Mouse (Mus musculus): Measurements from ENCODE around the gene Gm10134. TPM values are rescaled to one million over a fixed set of nuclear protein-coding genes. Genes with fewer than 3 reads are reported as not detected.

Gm10134 gene
- polyA plus RNA-seq, 1 experiment from 2014 or later = 1.2 TPM

DNA sequence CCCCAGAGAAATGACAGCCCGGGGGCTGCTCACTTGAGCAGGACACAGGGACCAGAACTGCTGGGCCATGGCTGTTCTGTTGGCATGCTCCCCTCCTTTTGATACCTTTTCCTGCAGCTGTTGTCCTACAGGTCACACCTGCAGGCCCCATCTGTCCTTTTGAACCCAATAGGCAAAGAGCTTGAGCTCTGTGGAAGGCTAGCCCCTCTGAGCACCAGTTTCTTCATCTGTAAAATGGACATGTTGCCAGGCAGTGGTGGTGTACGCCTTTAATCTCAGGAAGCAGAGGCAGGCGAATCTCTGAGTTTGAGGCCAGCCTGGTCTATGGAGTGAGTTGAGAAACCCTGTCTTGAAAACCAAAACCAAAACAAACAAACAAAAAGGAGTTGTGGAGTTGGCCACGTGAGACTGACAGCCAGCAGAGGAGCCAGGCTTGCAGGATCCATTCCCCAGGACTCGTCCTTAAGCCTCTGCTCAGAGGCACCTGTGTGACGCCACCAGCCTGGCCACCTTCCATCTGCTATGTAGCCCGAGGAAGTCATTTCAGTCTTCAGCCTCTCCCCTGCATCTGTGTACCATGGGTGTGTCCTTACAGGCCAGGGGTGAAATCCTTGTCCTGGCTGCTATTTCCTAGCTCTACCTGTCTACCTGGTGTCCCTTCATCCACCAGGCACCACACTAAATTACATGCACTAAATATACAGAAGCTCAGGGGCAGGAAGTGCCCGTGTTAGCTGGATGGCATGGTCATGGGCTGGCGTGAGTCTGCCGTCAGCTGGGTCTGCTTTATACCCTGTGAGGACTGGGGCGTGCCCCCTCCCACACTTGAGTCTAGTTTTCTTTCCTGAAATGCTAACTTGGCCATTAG lies 31.1 kb downstream of the Gm10134 start:
- no peak overlapping the region for H3K4me2 ChIP-seq
- H3K9me3 ChIP-seq (ENCODE audit: low read depth, low read length) = no peaks in the 10 kb centered on the region
- H3K4me3 ChIP-seq (ENCODE audit: low read depth, low read length) = no peak overlapping the region
- no peak for DNase-seq
- H3K4me1 ChIP-seq (ENCODE audit: insufficient read depth) = peaks cover 36% of the 10 kb centered on the region
- H3K27ac ChIP-seq (ENCODE audit: low read depth) = peak overlapping the region; percentile 27; the same call in 1 of the 2 replicates
- no peak for ATAC-seq (ENCODE audit: insufficient read depth)
- no peak for TF ChIP-seq CTCF (IDR thresholded peaks at IDR 0.05; ENCODE audit: low read depth)
- 66% methylated on average over 11 of the region's 11 CpGs for WGBS
- H3K36me3 ChIP-seq (ENCODE audit: insufficient read depth) = peaks cover under 1% of the 10 kb centered on the region; the same call in 1 of the 2 replicates
- H3K9ac ChIP-seq = no peak overlapping the region
- H3K27me3 ChIP-seq (ENCODE audit: insufficient read depth, low read length) = no peaks in the 10 kb centered on the region

- ATAC-seq (ENCODE audit: insufficient read depth) (no peak), DNase-seq (no peak)
- no peak overlapping the region for H3K27ac ChIP-seq (ENCODE audit: low read depth)
- peaks cover 36% of the 10 kb centered on the region for H3K4me1 ChIP-seq (ENCODE audit: insufficient read depth)
- no peak overlapping the region for H3K4me3 ChIP-seq (ENCODE audit: low read depth, low read length)
- TF ChIP-seq CTCF (IDR thresholded peaks at IDR 0.05; ENCODE audit: low read depth) = no peak
- peaks cover 6% of the 10 kb centered on the region for H3K36me3 ChIP-seq (ENCODE audit: insufficient read depth)
- H3K27me3 ChIP-seq (ENCODE audit: insufficient read depth, low read length) = no peaks in the 10 kb centered on the region
- WGBS = 30% methylated on average over 4 of the region's 4 CpGs
- H3K9me3 ChIP-seq (ENCODE audit: low read depth, low read length) = no peaks in the 10 kb centered on the region
- H3K4me2 ChIP-seq = no peak overlapping the region
- no peak overlapping the region for H3K9ac ChIP-seq
Measured at GRCm38 (mm10) chr2:28537634-28537920, 31.7 kb downstream of the Gm10134 start.

GRCm38 (mm10) chr2:28537995-28538816 lies 32.3 kb downstream of the Gm10134 start:
- Histone ChIP-seq H3K27ac (ENCODE audit: low read depth) (peak overlapping the region; percentile 67; the same call in 1 of the 2 replicates), H3K9ac (no peak overlapping the region)

GRCm38 (mm10) chr2:28538817-28539128 lies 32.9 kb downstream of the Gm10134 start:
- Histone ChIP-seq H3K9me3 (ENCODE audit: low read depth, low read length) (no peaks in the 10 kb centered on the region), H3K4me3 (ENCODE audit: low read depth, low read length) (no peak overlapping the region), H3K4me1 (ENCODE audit: insufficient read depth) (peaks cover 28% of the 10 kb centered on the region), H3K36me3 (ENCODE audit: insufficient read depth) (peaks cover 16% of the 10 kb centered on the region), H3K9ac (peak overlapping the region; percentile 22; the same call in 1 of the 2 replicates), H3K27me3 (ENCODE audit: insufficient read depth, low read length) (no peaks in the 10 kb centered on the region), H3K27ac (ENCODE audit: low read depth) (peak overlapping the region; percentile 67; the same call in 1 of the 2 replicates), H3K4me2 (0 out of 2 replicates have a peak overlapping the region, but pooled peaks have one; percentile 7)
- no peak for TF ChIP-seq CTCF (IDR thresholded peaks at IDR 0.05; ENCODE audit: low read depth)
- 27% methylated on average over 1 of the region's 1 CpGs for WGBS
- ATAC-seq (ENCODE audit: insufficient read depth) (no peak; the same call in 1 of the 2 replicates), DNase-seq (no peak)

More at GRCm38 (mm10) chr2:28537995-28538816, 32.3 kb downstream of the Gm10134 start:
- no peaks in the 10 kb centered on the region for H3K27me3 ChIP-seq (ENCODE audit: insufficient read depth, low read length)
- DNase-seq = no peak
- peaks cover 11% of the 10 kb centered on the region for H3K36me3 ChIP-seq (ENCODE audit: insufficient read depth)
- peaks cover 30% of the 10 kb centered on the region for H3K4me1 ChIP-seq (ENCODE audit: insufficient read depth)
- H3K4me2 ChIP-seq = no peak overlapping the region
- no peak for ATAC-seq (ENCODE audit: insufficient read depth)
- no peak overlapping the region for H3K4me3 ChIP-seq (ENCODE audit: low read depth, low read length)
- H3K9me3 ChIP-seq (ENCODE audit: low read depth, low read length) = no peaks in the 10 kb centered on the region
- 73% methylated on average over 8 of the region's 8 CpGs for WGBS
- no peak for TF ChIP-seq CTCF (IDR thresholded peaks at IDR 0.05; ENCODE audit: low read depth)

- peak; percentile 65 for ATAC-seq (ENCODE audit: insufficient read depth)
- DNase-seq = peak; percentile 79
- H3K9ac ChIP-seq = peak overlapping the region; percentile 22; the same call in 1 of the 2 replicates
Measured at GRCm38 (mm10) chr2:28539206-28539605, 33.3 kb downstream of the Gm10134 start.

DNA sequence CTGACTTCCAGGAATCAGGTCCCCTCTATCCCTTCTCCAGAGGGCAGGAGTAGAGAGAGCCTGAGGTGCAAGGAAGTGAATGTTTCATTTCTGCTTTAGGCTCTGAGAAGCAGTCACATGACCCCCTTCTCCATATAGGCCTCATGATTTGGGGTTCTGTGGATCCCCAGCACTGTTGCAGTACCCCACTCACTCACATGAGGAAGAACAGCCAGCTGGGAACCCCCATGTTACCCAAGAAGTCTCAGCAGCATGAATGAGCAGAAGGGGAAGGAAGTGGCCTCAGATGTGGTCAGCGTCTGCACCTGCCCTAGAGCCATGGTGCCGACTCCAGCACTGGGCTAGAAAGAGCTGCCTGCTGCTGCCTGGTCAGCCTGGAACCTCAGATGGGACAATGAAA lies 34.1 kb downstream of the Gm10134 start:
- DNase-seq = no peak
- no peak overlapping the region; the same call in 1 of the 2 replicates for H3K9ac ChIP-seq
- peak overlapping the region; percentile 67; the same call in 1 of the 2 replicates for H3K27ac ChIP-seq (ENCODE audit: low read depth)
- no peak overlapping the region for H3K4me2 ChIP-seq
- peaks cover 26% of the 10 kb centered on the region for H3K4me1 ChIP-seq (ENCODE audit: insufficient read depth)
- WGBS = 78% methylated on average over 2 of the region's 2 CpGs
- peaks cover 28% of the 10 kb centered on the region for H3K36me3 ChIP-seq (ENCODE audit: insufficient read depth)
- no peak overlapping the region for H3K4me3 ChIP-seq (ENCODE audit: low read depth, low read length)
- no peaks in the 10 kb centered on the region for H3K27me3 ChIP-seq (ENCODE audit: insufficient read depth, low read length)
- no peak for ATAC-seq (ENCODE audit: insufficient read depth)
- TF ChIP-seq CTCF (IDR thresholded peaks at IDR 0.05; ENCODE audit: low read depth) = no peak
- H3K9me3 ChIP-seq (ENCODE audit: low read depth, low read length) = no peaks in the 10 kb centered on the region

More at GRCm38 (mm10) chr2:28539206-28539605, 33.3 kb downstream of the Gm10134 start:
- Histone ChIP-seq H3K4me2 (peak overlapping the region; percentile 25; the same call in 1 of the 2 replicates), H3K4me1 (ENCODE audit: insufficient read depth) (peaks cover 26% of the 10 kb centered on the region), H3K36me3 (ENCODE audit: insufficient read depth) (peaks cover 21% of the 10 kb centered on the region), H3K9me3 (ENCODE audit: low read depth, low read length) (no peaks in the 10 kb centered on the region), H3K27me3 (ENCODE audit: insufficient read depth, low read length) (no peaks in the 10 kb centered on the region), H3K4me3 (ENCODE audit: low read depth, low read length) (no peak overlapping the region), H3K27ac (ENCODE audit: low read depth) (peak overlapping the region; percentile 67; the same call in 1 of the 2 replicates)
- 47% methylated on average over 7 of the region's 7 CpGs for WGBS
- no peak for TF ChIP-seq CTCF (IDR thresholded peaks at IDR 0.05; ENCODE audit: low read depth)
